Mouse (Mus musculus) brain, embryonic 14.5 days (tissue): Measurements from ENCODE around the gene Mmaa.

ENCODE experiments used
- CTCF ChIP-seq: fragments of 200-500 bp; IDR thresholded peaks from 2 replicates; pipeline ENCODE4 v1.5.1; 2012; ENCODE audit warnings: inconsistent platforms, mild to moderate bottlenecking, moderate library complexity, borderline replicate concordance; ENCODE audit not compliant: insufficient read depth, insufficient read length; ENCODE audit errors: extremely low read depth
- POLR2A ChIP-seq: fragments of 200-500 bp; IDR thresholded peaks from 2 replicates; pipeline ENCODE4 v1.6.1; 2012; ENCODE audit warnings: mild to moderate bottlenecking, inconsistent platforms, borderline replicate concordance; ENCODE audit not compliant: poor library complexity, insufficient read depth, insufficient read length, severe bottlenecking; ENCODE audit errors: extremely low read depth

GRCm38 (mm10) chr8:79229266-79229888, 65.4 kb downstream of the Mmaa start:
- no peak for TF ChIP-seq CTCF
- no peak for TF ChIP-seq POLR2A
